Mouse (Mus musculus): ENCODE results near the gene Tial1. TPM values are rescaled to one million over a fixed set of nuclear protein-coding genes. Genes with fewer than 3 reads are reported as not detected.

The Tial1 gene
- polyA plus RNA-seq, 1 experiment from 2014 or later = 22.2 TPM

- Histone ChIP-seq H3K36me3 (ENCODE audit: insufficient read depth, low read length) (no peaks in the 10 kb centered on the region), H3K4me3 (ENCODE audit: low read length) (no peak overlapping the region), H3K27ac (ENCODE audit: low read length) (no peak overlapping the region), H3K9ac (replicated peaks; ENCODE audit: low read length) (no peak overlapping the region), H3K27me3 (ENCODE audit: insufficient read depth, low read length) (peaks cover 68% of the 10 kb centered on the region), H3K9me3 (ENCODE audit: low read length) (no peaks in the 10 kb centered on the region), H3K4me1 (ENCODE audit: insufficient read depth, low read length) (peaks cover 14% of the 10 kb centered on the region; the same call in 1 of the 2 replicates), H3K4me2 (replicated peaks; ENCODE audit: low read depth, low read length) (no peak overlapping the region)
- WGBS = 16% methylated on average over 9 of the region's 9 CpGs
- ATAC-seq (ENCODE audit: low FRiP score, low TSS enrichment) = no peak
Measured at GRCm38 (mm10) chr7:128419690-128420089, 41.8 kb downstream of the Tial1 start.

GRCm38 (mm10) chr7:128417930-128418779, 43.4 kb downstream of the Tial1 start, which contains the start of gene Rgs10:
TSS of gene Rgs10 (minus strand) at chr7:128418758.
- Histone ChIP-seq H3K9me3 (ENCODE audit: low read length) (no peaks in the 10 kb centered on the region), H3K4me1 (ENCODE audit: insufficient read depth, low read length) (peaks cover 14% of the 10 kb centered on the region; the same call in 1 of the 2 replicates), H3K27ac (ENCODE audit: low read length) (no peak within 1 kb of the TSS), H3K4me3 (ENCODE audit: low read length) (peak within 1 kb of the TSS; percentile 75), H3K36me3 (ENCODE audit: insufficient read depth, low read length) (no peaks in the 10 kb centered on the region), H3K9ac (replicated peaks; ENCODE audit: low read length) (peak within 1 kb of the TSS; percentile 68), H3K27me3 (ENCODE audit: insufficient read depth, low read length) (peaks cover 70% of the 10 kb centered on the region), H3K4me2 (replicated peaks; ENCODE audit: low read depth, low read length) (peak within 1 kb of the TSS; percentile 99)
- under 1% methylated on average over 70 of the region's 102 CpGs for WGBS
- peak; percentile 85 for ATAC-seq (ENCODE audit: low FRiP score, low TSS enrichment)

GRCm38 (mm10) chr7:128417226-128417929, 44.1 kb downstream of the Tial1 start:
- H3K36me3 ChIP-seq (ENCODE audit: insufficient read depth, low read length) = no peaks in the 10 kb centered on the region
- 2% methylated on average over 32 of the region's 32 CpGs for WGBS
- no peak for ATAC-seq (ENCODE audit: low FRiP score, low TSS enrichment)

GRCm38 (mm10) chr7:128416664-128417063, 44.9 kb downstream of the Tial1 start:
- H3K4me1 ChIP-seq (ENCODE audit: insufficient read depth, low read length) = peaks cover 14% of the 10 kb centered on the region; the same call in 1 of the 2 replicates
- no peak overlapping the region for H3K27ac ChIP-seq (ENCODE audit: low read length)
- H3K4me2 ChIP-seq (replicated peaks; ENCODE audit: low read depth, low read length) = no peak overlapping the region
- ATAC-seq (ENCODE audit: low FRiP score, low TSS enrichment) = no peak
- H3K9me3 ChIP-seq (ENCODE audit: low read length) = no peaks in the 10 kb centered on the region
- H3K27me3 ChIP-seq (ENCODE audit: insufficient read depth, low read length) = peaks cover 65% of the 10 kb centered on the region
- H3K36me3 ChIP-seq (ENCODE audit: insufficient read depth, low read length) = no peaks in the 10 kb centered on the region
- 47% methylated on average over 6 of the region's 6 CpGs for WGBS
- H3K4me3 ChIP-seq (ENCODE audit: low read length) = no peak overlapping the region
- H3K9ac ChIP-seq (replicated peaks; ENCODE audit: low read length) = no peak overlapping the region

More at GRCm38 (mm10) chr7:128417226-128417929, 44.1 kb downstream of the Tial1 start:
- H3K9me3 ChIP-seq (ENCODE audit: low read length) = no peaks in the 10 kb centered on the region
- peak overlapping the region; percentile 75 for H3K4me3 ChIP-seq (ENCODE audit: low read length)
- peak overlapping the region; percentile 99 for H3K4me2 ChIP-seq (replicated peaks; ENCODE audit: low read depth, low read length)
- peaks cover 14% of the 10 kb centered on the region; the same call in 1 of the 2 replicates for H3K4me1 ChIP-seq (ENCODE audit: insufficient read depth, low read length)
- H3K27me3 ChIP-seq (ENCODE audit: insufficient read depth, low read length) = peaks cover 66% of the 10 kb centered on the region
- no peak overlapping the region for H3K27ac ChIP-seq (ENCODE audit: low read length)
- peak overlapping the region; percentile 68 for H3K9ac ChIP-seq (replicated peaks; ENCODE audit: low read length)

- 45% methylated on average over 8 of the region's 8 CpGs for WGBS
- ATAC-seq (ENCODE audit: low FRiP score, low TSS enrichment) = no peak
- no peak overlapping the region for H3K27ac ChIP-seq (ENCODE audit: low read length)
- H3K9me3 ChIP-seq (ENCODE audit: low read length) = no peaks in the 10 kb centered on the region
- no peak overlapping the region for H3K4me3 ChIP-seq (ENCODE audit: low read length)
- peaks cover 48% of the 10 kb centered on the region for H3K27me3 ChIP-seq (ENCODE audit: insufficient read depth, low read length)
- peaks cover 14% of the 10 kb centered on the region; the same call in 1 of the 2 replicates for H3K4me1 ChIP-seq (ENCODE audit: insufficient read depth, low read length)
- H3K9ac ChIP-seq (replicated peaks; ENCODE audit: low read length) = no peak overlapping the region
- H3K36me3 ChIP-seq (ENCODE audit: insufficient read depth, low read length) = no peaks in the 10 kb centered on the region
- no peak overlapping the region for H3K4me2 ChIP-seq (replicated peaks; ENCODE audit: low read depth, low read length)
Measured at GRCm38 (mm10) chr7:128414433-128414832, 47.1 kb downstream of the Tial1 start.

GRCm38 (mm10) chr7:128412071-128412833, 49.3 kb downstream of the Tial1 start:
- no peaks in the 10 kb centered on the region for H3K9me3 ChIP-seq (ENCODE audit: low read length)
- no peak for ATAC-seq (ENCODE audit: low FRiP score, low TSS enrichment)
- 64% methylated on average over 10 of the region's 10 CpGs for WGBS
- peaks cover 28% of the 10 kb centered on the region for H3K27me3 ChIP-seq (ENCODE audit: insufficient read depth, low read length)
- H3K4me3 ChIP-seq (ENCODE audit: low read length) = no peak overlapping the region
- peaks cover 6% of the 10 kb centered on the region; the same call in 1 of the 2 replicates for H3K4me1 ChIP-seq (ENCODE audit: insufficient read depth, low read length)
- no peak overlapping the region for H3K4me2 ChIP-seq (replicated peaks; ENCODE audit: low read depth, low read length)
- H3K27ac ChIP-seq (ENCODE audit: low read length) = no peak overlapping the region
- H3K36me3 ChIP-seq (ENCODE audit: insufficient read depth, low read length) = no peaks in the 10 kb centered on the region
- no peak overlapping the region for H3K9ac ChIP-seq (replicated peaks; ENCODE audit: low read length)

- no peak overlapping the region for H3K4me3 ChIP-seq (ENCODE audit: low read length)
- 63% methylated on average over 11 of the region's 11 CpGs for WGBS
- H3K4me1 ChIP-seq (ENCODE audit: insufficient read depth, low read length) = no peaks in the 10 kb centered on the region
- H3K9ac ChIP-seq (replicated peaks; ENCODE audit: low read length) = no peak overlapping the region
- no peak for ATAC-seq (ENCODE audit: low FRiP score, low TSS enrichment)
- no peak overlapping the region for H3K4me2 ChIP-seq (replicated peaks; ENCODE audit: low read depth, low read length)
- H3K36me3 ChIP-seq (ENCODE audit: insufficient read depth, low read length) = no peaks in the 10 kb centered on the region
- H3K9me3 ChIP-seq (ENCODE audit: low read length) = no peaks in the 10 kb centered on the region
- no peak overlapping the region for H3K27ac ChIP-seq (ENCODE audit: low read length)
- H3K27me3 ChIP-seq (ENCODE audit: insufficient read depth, low read length) = peaks cover 14% of the 10 kb centered on the region
Measured at GRCm38 (mm10) chr7:128410708-128411413, 50.7 kb downstream of the Tial1 start.

- H3K27me3 ChIP-seq (ENCODE audit: insufficient read depth, low read length) = no peaks in the 10 kb centered on the region
- no peak overlapping the region for H3K4me3 ChIP-seq (ENCODE audit: low read length)
- no peaks in the 10 kb centered on the region for H3K4me1 ChIP-seq (ENCODE audit: insufficient read depth, low read length)
- H3K4me2 ChIP-seq (replicated peaks; ENCODE audit: low read depth, low read length) = no peak overlapping the region
- no peak overlapping the region for H3K27ac ChIP-seq (ENCODE audit: low read length)
- H3K9me3 ChIP-seq (ENCODE audit: low read length) = no peaks in the 10 kb centered on the region
- no peaks in the 10 kb centered on the region for H3K36me3 ChIP-seq (ENCODE audit: insufficient read depth, low read length)
- H3K9ac ChIP-seq (replicated peaks; ENCODE audit: low read length) = no peak overlapping the region
- 92% methylated on average over 5 of the region's 5 CpGs for WGBS
- ATAC-seq (ENCODE audit: low FRiP score, low TSS enrichment) = no peak
Measured at GRCm38 (mm10) chr7:128408265-128408664, 53.3 kb downstream of the Tial1 start.

- Histone ChIP-seq H3K27ac (ENCODE audit: low read length) (no peak overlapping the region), H3K4me2 (replicated peaks; ENCODE audit: low read depth, low read length) (no peak overlapping the region), H3K4me1 (ENCODE audit: insufficient read depth, low read length) (no peaks in the 10 kb centered on the region), H3K9me3 (ENCODE audit: low read length) (no peaks in the 10 kb centered on the region), H3K27me3 (ENCODE audit: insufficient read depth, low read length) (no peaks in the 10 kb centered on the region), H3K9ac (replicated peaks; ENCODE audit: low read length) (no peak overlapping the region), H3K4me3 (ENCODE audit: low read length) (no peak overlapping the region), H3K36me3 (ENCODE audit: insufficient read depth, low read length) (no peaks in the 10 kb centered on the region)
- no peak for ATAC-seq (ENCODE audit: low FRiP score, low TSS enrichment)
- WGBS = 79% methylated on average over 6 of the region's 6 CpGs
Measured at GRCm38 (mm10) chr7:128403988-128404387, 57.5 kb downstream of the Tial1 start.

Data from kidney, embryonic 16.5 days (tissue).